Comparison of ENCODE assay signal across 8 mouse cellular contexts in the genomic region with DNA sequence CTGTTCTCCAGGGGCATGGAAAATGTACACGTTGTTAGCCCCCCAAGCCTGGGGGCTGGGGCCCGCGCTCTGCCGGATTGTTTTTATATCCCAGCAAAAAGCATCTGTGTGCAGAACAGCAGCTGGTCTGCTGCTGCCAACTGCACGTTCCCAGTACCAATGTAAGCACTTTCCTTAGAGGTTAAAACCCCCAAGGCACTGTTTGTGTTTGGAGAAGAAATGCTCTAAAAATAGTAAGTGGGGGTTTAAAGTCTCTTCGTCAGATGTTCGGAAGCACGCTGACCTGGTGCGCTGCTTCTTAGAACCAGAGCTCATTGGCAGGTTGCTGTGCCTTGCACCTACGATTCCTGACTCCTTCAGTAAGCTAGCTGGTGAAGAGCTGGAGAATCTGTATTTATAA.
DNase-seq lines count a peak whose midpoint lies in the region; ATAC-seq and TF ChIP-seq lines count a peak whose summit lies in the region.
"Had no signal": no experiment of that assay in that cellular context is flagged by ENCODE, and none has a peak within 500 bp of the region (broad histone marks: within the 10 kb centered on the region; RNA-seq: fewer than 3 reads in every experiment).

No protein-coding gene starts in this region.

- H3K9ac ChIP-seq in lung, postnatal 0 days (replicated peaks; ENCODE audit: low read depth) = no peak overlapping the region
- peak overlapping the region; percentile 65; the same call in 1 of the 2 replicates for H3K9ac ChIP-seq in forebrain, postnatal 0 days
- H3K9ac ChIP-seq in limb, embryonic 14.5 days (ENCODE audit: low read depth, low read length, severe bottlenecking) = no peak overlapping the region
- H3K9ac ChIP-seq: liver, embryonic 12.5 days had no signal

- H3K4me1 ChIP-seq in lung, postnatal 0 days (ENCODE audit: insufficient read depth, low read depth, low read length) = peaks cover 8% of the 10 kb centered on the region; the same call in 1 of the 2 replicates
- H3K4me1 ChIP-seq in forebrain, postnatal 0 days (ENCODE audit: insufficient read depth) = peaks cover 13% of the 10 kb centered on the region; the same call in 1 of the 2 replicates
- peaks cover 13% of the 10 kb centered on the region for H3K4me1 ChIP-seq in limb, embryonic 14.5 days (ENCODE audit: control insufficient read depth, insufficient read depth, low read length)

- no peak overlapping the region for H3K4me3 ChIP-seq in lung, postnatal 0 days (ENCODE audit: low read depth, low read length)
- H3K4me3 ChIP-seq in forebrain, postnatal 0 days (ENCODE audit: low read depth, low read length) = no peak overlapping the region
- H3K4me3 ChIP-seq in limb, embryonic 14.5 days (replicated peaks; ENCODE audit: low read length) = peak overlapping the region; percentile 4; the same call in 1 of the 2 replicates
- H3K4me3 ChIP-seq: liver, embryonic 12.5 days had no signal

- H3K4me2 ChIP-seq in lung, postnatal 0 days (replicated peaks; ENCODE audit: low read depth, low read length) = peak overlapping the region; percentile 30; the same call in 1 of the 2 replicates
- H3K4me2 ChIP-seq in forebrain, postnatal 0 days (ENCODE audit: low read depth) = peak overlapping the region; percentile 58
- H3K4me2 ChIP-seq in limb, embryonic 14.5 days (replicated peaks; ENCODE audit: low read depth, low read length, severe bottlenecking) = peak overlapping the region; percentile 42
- H3K4me2 ChIP-seq: liver, embryonic 12.5 days had no signal

- H3K27me3 ChIP-seq in lung, postnatal 0 days (replicated peaks; ENCODE audit: insufficient read depth, low read length) = no peaks in the 10 kb centered on the region
- H3K27me3 ChIP-seq in forebrain, postnatal 0 days (ENCODE audit: insufficient read depth, low read length) = no peaks in the 10 kb centered on the region
- no peaks in the 10 kb centered on the region for H3K27me3 ChIP-seq in limb, embryonic 14.5 days (ENCODE audit: control insufficient read depth, insufficient read depth, low read length)
- H3K27me3 ChIP-seq: liver, embryonic 12.5 days had no signal

- H3K27ac ChIP-seq in lung, postnatal 0 days (ENCODE audit: low read length) = no peak overlapping the region
- peak overlapping the region; percentile 89 for H3K27ac ChIP-seq in forebrain, postnatal 0 days (ENCODE audit: low read depth, low read length)
- H3K27ac ChIP-seq in limb, embryonic 14.5 days (replicated peaks; ENCODE audit: low read depth, low read length) = no peak overlapping the region
- H3K27ac ChIP-seq: liver, embryonic 12.5 days had no signal

- H3K9me3 ChIP-seq in lung, postnatal 0 days (ENCODE audit: low read length) = no peaks in the 10 kb centered on the region
- H3K9me3 ChIP-seq in forebrain, postnatal 0 days (ENCODE audit: low read length) = no peaks in the 10 kb centered on the region
- H3K9me3 ChIP-seq in limb, embryonic 14.5 days (ENCODE audit: control insufficient read depth, low read length) = no peaks in the 10 kb centered on the region
- H3K9me3 ChIP-seq: liver, embryonic 12.5 days had no signal

- TF ChIP-seq EP300 in lung, postnatal 0 days (IDR thresholded peaks at IDR 0.05) = no peak

- TF ChIP-seq POLR2A in limb, embryonic 14.5 days (IDR thresholded peaks at IDR 0.05; ENCODE audit: borderline replicate concordance, extremely low read depth, insufficient read depth, insufficient read length) = no peak

- peak; percentile 58 for ATAC-seq in lung, postnatal 0 days
- ATAC-seq in forebrain, postnatal 0 days = peak; percentile 29
- peak; percentile 81 for ATAC-seq in limb, embryonic 14.5 days (ENCODE audit: low FRiP score, low read depth)
- ATAC-seq: liver, embryonic 12.5 days had no signal

- WGBS in lung, postnatal 0 days = 30% methylated on average over 10 of the region's 10 CpGs
- 32% methylated on average over 10 of the region's 10 CpGs for WGBS in forebrain, postnatal 0 days
- WGBS in limb, embryonic 14.5 days = 2% methylated on average over 10 of the region's 10 CpGs

- peak; percentile 11 for DNase-seq in lung, postnatal 0 days (ENCODE audit: low spot score)
- DNase-seq in lung, adult 18-20 months = no peak
- peak; percentile 33 for DNase-seq in forebrain, postnatal 0 days
- peak; percentile 40 for DNase-seq in limb, embryonic 14.5 days (ENCODE audit: low spot score)
- peak; percentile 47 for DNase-seq in yolk sac, embryonic 10.5 days (ENCODE audit: low spot score)
- DNase-seq in right cerebral cortex, postnatal 10 days (ENCODE audit: low spot score in 2 of 2) = no peak
- DNase-seq in right cerebral cortex, postnatal 25 days = no peak

- TF ChIP-seq CTCF in lung, postnatal 0 days (IDR thresholded peaks at IDR 0.05) = no peak
- TF ChIP-seq CTCF in forebrain, postnatal 0 days (IDR thresholded peaks at IDR 0.05; ENCODE audit: low read depth) = no peak

- H3K36me3 ChIP-seq in lung, postnatal 0 days (ENCODE audit: insufficient read depth, low read length) = no peaks in the 10 kb centered on the region
- H3K36me3 ChIP-seq in forebrain, postnatal 0 days (ENCODE audit: insufficient read depth) = no peaks in the 10 kb centered on the region
- H3K36me3 ChIP-seq in limb, embryonic 14.5 days (ENCODE audit: control insufficient read depth, insufficient read depth, low read length) = no peaks in the 10 kb centered on the region
- H3K36me3 ChIP-seq: liver, embryonic 12.5 days had no signal

Comparison
In these comparisons a context has a peak if more than half of its experiments do, and no peak if none do; other contexts are left out.
1. DNase-seq: peak in lung, postnatal 0 days (single experiment), forebrain, postnatal 0 days (single experiment), limb, embryonic 14.5 days (single experiment) and yolk sac, embryonic 10.5 days (single experiment); none in lung, adult 18-20 months (0 of 2), right cerebral cortex, postnatal 10 days (0 of 2) and right cerebral cortex, postnatal 25 days (single experiment).
2. ATAC-seq: peak in every context shown above with its lines; median percentile 81 in limb, embryonic 14.5 days; 58 in lung, postnatal 0 days; 29 in forebrain, postnatal 0 days.
3. Peak in every context shown above with its lines, with median percentiles within 50 percentile points of each other: H3K4me2 ChIP-seq.